Mouse (Mus musculus): Measurements from ENCODE around the gene Gpcpd1.

- TF ChIP-seq CTCF (IDR thresholded peaks at IDR 0.05; ENCODE audit: extremely low read depth, insufficient read length, insufficient replicate concordance, low read depth, low read length) (no peak), POLR2A (IDR thresholded peaks at IDR 0.05; ENCODE audit: low read depth, low read length) (no peak)
Observed at GRCm38 (mm10) chr2:132481547-132481946, 106.0 kb downstream of the Gpcpd1 start.

Measured in small intestine, adult 2 months (tissue).